Mouse (Mus musculus): ENCODE results near the gene Casp7. TPM values are rescaled to one million over a fixed set of nuclear protein-coding genes. Genes with fewer than 3 reads are reported as not detected.

Casp7 gene
- total and polyA plus RNA-seq, 3 experiments = 69.4 to 70.4 TPM; not detected in 1

DNA sequence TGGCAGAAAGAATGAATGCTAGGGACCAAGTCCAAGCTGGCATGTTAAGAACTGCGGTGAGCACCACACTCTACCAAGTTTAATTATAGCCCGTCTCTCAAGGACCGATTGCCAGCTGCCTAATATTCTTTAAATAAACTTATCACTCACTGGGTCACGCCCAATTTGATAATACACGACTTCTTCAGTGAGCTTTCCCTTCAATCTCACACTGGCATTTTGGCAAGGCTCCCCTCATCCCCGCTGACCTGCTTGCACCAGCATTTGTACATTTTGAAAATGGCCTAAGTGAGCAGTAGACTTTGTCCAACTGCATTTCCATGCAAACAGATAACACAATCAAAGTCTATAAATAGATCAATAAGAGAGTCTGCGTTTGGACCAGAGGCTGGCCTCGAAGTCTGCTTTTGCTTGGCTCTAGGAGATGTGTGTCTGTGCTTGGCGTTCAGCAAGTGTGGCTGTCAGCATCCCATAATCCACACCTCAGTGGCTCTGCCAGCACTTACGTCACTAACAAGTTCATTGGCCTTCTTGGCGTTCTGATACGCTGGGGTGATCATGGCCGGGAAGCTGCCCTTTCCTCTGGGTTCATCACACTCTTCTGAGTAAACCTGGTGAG lies 18.3 kb upstream of the Casp7 start:
- Histone ChIP-seq H3K79me2 (ENCODE audit: control insufficient read depth, insufficient read depth, low read length, poor library complexity) (no peaks in the 10 kb centered on the region), H3K27ac (ENCODE audit: control insufficient read depth, low read depth, low read length) (no peak overlapping the region), H3K36me3 (ENCODE audit: control insufficient read depth in 1 of 2, insufficient read depth in 2 of 2, low read length in 2 of 2) (peaks cover 0 to 21% of the 10 kb centered on the region in 2 experiments; a peak in 2 of 4 replicates), H3K27me3 (ENCODE audit: control insufficient read depth in 1 of 2, insufficient read depth in 2 of 2, low read length in 2 of 2) (no peaks in the 10 kb centered on the region; a peak in 1 of 4 replicates), H3K9ac (ENCODE audit: control insufficient read depth, low read depth, low read length, poor library complexity, severe bottlenecking) (no peak overlapping the region), H3K4me1 (ENCODE audit: control insufficient read depth in 1 of 2, insufficient read depth in 2 of 2, low read length in 2 of 2) (peaks cover 7 to 29% of the 10 kb centered on the region in 2 experiments), H3K9me3 (replicated peaks; ENCODE audit: insufficient read depth, low read length) (no peaks in the 10 kb centered on the region), H3K4me3 (ENCODE audit: control insufficient read depth in 1 of 2, insufficient read depth in 1 of 2, low read depth in 2 of 2, low read length in 2 of 2) (no peak overlapping the region)
- peak; percentile 31; the same call in 1 of the 2 replicates for TF ChIP-seq ETS1 (IDR thresholded peaks at IDR 0.05; ENCODE audit: low read depth, low read length)
- TF ChIP-seq MEF2A (IDR thresholded peaks at IDR 0.05; ENCODE audit: extremely low read depth, insufficient replicate concordance, low read depth, low read length, poor library complexity, severe bottlenecking) = peak; percentile 75; the same call in 1 of the 2 replicates
- TF ChIP-seq CHD2 (IDR thresholded peaks at IDR 0.05; ENCODE audit: low read length) = no peak
- DNase-seq (ENCODE audit: low read depth, low spot score) = peak; percentile 38

DNA sequence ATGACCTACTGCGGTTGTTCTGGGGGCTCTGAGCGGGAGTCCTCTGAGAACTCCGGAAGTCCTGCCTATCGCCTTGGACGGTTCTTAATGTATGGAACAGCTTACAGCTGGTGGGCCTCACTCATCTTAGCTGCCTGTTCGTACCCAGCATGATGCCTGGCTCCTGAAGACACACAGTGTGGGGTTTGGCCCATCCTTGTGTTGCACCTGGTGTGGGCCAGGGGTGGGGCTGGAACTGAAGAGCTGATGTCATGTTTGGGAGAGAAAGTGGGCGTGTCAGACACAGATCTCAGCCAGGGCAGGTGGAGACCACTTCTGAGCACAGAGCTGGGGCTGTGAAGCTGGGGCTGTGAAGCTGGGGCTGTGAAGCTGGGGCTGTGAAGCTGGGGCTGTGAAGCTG lies 16.6 kb upstream of the Casp7 start:
- no peak overlapping the region for H3K9ac ChIP-seq (ENCODE audit: control insufficient read depth, low read depth, low read length, poor library complexity, severe bottlenecking)
- H3K79me2 ChIP-seq (ENCODE audit: control insufficient read depth, insufficient read depth, low read length, poor library complexity) = no peaks in the 10 kb centered on the region
- no peaks in the 10 kb centered on the region for H3K9me3 ChIP-seq (replicated peaks; ENCODE audit: insufficient read depth, low read length)
- H3K4me1 ChIP-seq (ENCODE audit: control insufficient read depth in 1 of 2, insufficient read depth in 2 of 2, low read length in 2 of 2) = peaks cover 7 to 29% of the 10 kb centered on the region in 2 experiments
- DNase-seq (ENCODE audit: low read depth, low spot score) = peak; percentile 39
- no peak overlapping the region for H3K27ac ChIP-seq (ENCODE audit: control insufficient read depth, low read depth, low read length)
- H3K36me3 ChIP-seq (ENCODE audit: control insufficient read depth in 1 of 2, insufficient read depth in 2 of 2, low read length in 2 of 2) = peaks cover 0 to 21% of the 10 kb centered on the region in 2 experiments; a peak in 2 of 4 replicates
- no peaks in the 10 kb centered on the region for H3K27me3 ChIP-seq (ENCODE audit: control insufficient read depth in 1 of 2, insufficient read depth in 2 of 2, low read length in 2 of 2)
- TF ChIP-seq ZNF384 (IDR thresholded peaks at IDR 0.05; ENCODE audit: low read depth, low read length) = no peak
- TF ChIP-seq ETS1 (IDR thresholded peaks at IDR 0.05; ENCODE audit: low read depth, low read length) = no peak
- TF ChIP-seq BHLHE40 (IDR thresholded peaks at IDR 0.05; ENCODE audit: borderline replicate concordance, low read depth, low read length) = no peak
- TF ChIP-seq CHD2 (IDR thresholded peaks at IDR 0.05; ENCODE audit: low read length) = no peak
- no peak for TF ChIP-seq NELFE (IDR thresholded peaks at IDR 0.05; ENCODE audit: low read depth, low read length)
- H3K4me3 ChIP-seq (ENCODE audit: control insufficient read depth in 1 of 2, insufficient read depth in 1 of 2, low read depth in 2 of 2, low read length in 2 of 2) = no peak overlapping the region

DNA sequence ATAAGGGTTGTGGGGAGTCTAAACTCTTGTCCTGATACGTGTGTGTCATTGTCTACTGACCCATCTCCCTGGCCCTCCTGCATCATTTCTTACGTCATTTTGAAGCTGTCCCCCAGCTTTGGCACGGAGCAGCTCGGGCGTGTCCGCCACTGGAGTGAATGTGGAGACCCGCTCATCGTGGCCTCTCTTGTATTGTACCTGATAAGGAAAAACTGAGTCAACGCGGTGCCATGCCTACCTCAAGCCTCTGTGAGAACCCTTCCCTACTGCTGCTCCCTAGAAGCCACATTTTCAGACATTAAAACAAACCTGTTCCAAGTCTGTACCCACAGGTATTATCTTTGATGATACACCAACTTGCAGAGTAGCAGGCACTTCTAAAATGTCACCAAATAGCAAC lies 15.5 kb upstream of the Casp7 start:
- Histone ChIP-seq H3K9ac (ENCODE audit: control insufficient read depth, low read depth, low read length, poor library complexity, severe bottlenecking) (no peak overlapping the region), H3K36me3 (ENCODE audit: control insufficient read depth in 1 of 2, insufficient read depth in 2 of 2, low read length in 2 of 2) (peaks cover 0 to 21% of the 10 kb centered on the region in 2 experiments; a peak in 2 of 4 replicates), H3K9me3 (replicated peaks; ENCODE audit: insufficient read depth, low read length) (no peaks in the 10 kb centered on the region), H3K27me3 (ENCODE audit: control insufficient read depth in 1 of 2, insufficient read depth in 2 of 2, low read length in 2 of 2) (no peaks in the 10 kb centered on the region), H3K4me3 (ENCODE audit: control insufficient read depth in 1 of 2, insufficient read depth in 1 of 2, low read depth in 2 of 2, low read length in 2 of 2) (no peak overlapping the region), H3K79me2 (ENCODE audit: control insufficient read depth, insufficient read depth, low read length, poor library complexity) (no peaks in the 10 kb centered on the region), H3K4me1 (ENCODE audit: control insufficient read depth in 1 of 2, insufficient read depth in 2 of 2, low read length in 2 of 2) (peaks cover 7 to 29% of the 10 kb centered on the region in 2 experiments), H3K27ac (ENCODE audit: control insufficient read depth, low read depth, low read length) (no peak overlapping the region)
- DNase-seq (ENCODE audit: low read depth, low spot score) = peak; percentile 39
- TF ChIP-seq ZKSCAN1 (IDR thresholded peaks at IDR 0.05; ENCODE audit: low read depth, low read length) (no peak), GATA1 (IDR thresholded peaks at IDR 0.05; ENCODE audit: low read depth, low read length) (peak; percentile 4; the same call in 1 of the 2 replicates)
